Mouse (Mus musculus): ENCODE results near the gene Lmod3.

The Lmod3 gene

GRCm38 (mm10) chr6:97252711-97253221 is at the start of gene Lmod3:
Gene Lmod3, minus strand, starts transcription at chr6:97252759.
- DNase-seq, result no peak

- no peak for DNase-seq
Measured at GRCm38 (mm10) chr6:97302303-97302702, 49.7 kb upstream of the Lmod3 start.

- DNase-seq, result no peak
Measured at GRCm38 (mm10) chr6:97300659-97301058, 48.1 kb upstream of the Lmod3 start.

GRCm38 (mm10) chr6:97300180-97300579 is 47.6 kb upstream of the Lmod3 start:
- no peak for DNase-seq

GRCm38 (mm10) chr6:97297151-97297550 is 44.6 kb upstream of the Lmod3 start:
- DNase-seq, result no peak

- DNase-seq, result no peak
Measured at GRCm38 (mm10) chr6:97295866-97296527, 43.4 kb upstream of the Lmod3 start.

GRCm38 (mm10) chr6:97295416-97295815 is 42.9 kb upstream of the Lmod3 start:
- DNase-seq, result no peak

- no peak for DNase-seq
Measured at GRCm38 (mm10) chr6:97293667-97294569, 41.4 kb upstream of the Lmod3 start.

GRCm38 (mm10) chr6:97292894-97293293 is 40.3 kb upstream of the Lmod3 start:
- no peak for DNase-seq

- DNase-seq, result no peak
Measured at GRCm38 (mm10) chr6:97292096-97292495, 39.5 kb upstream of the Lmod3 start.

- DNase-seq, result no peak
Measured at GRCm38 (mm10) chr6:97291159-97291908, 38.8 kb upstream of the Lmod3 start.

GRCm38 (mm10) chr6:97290687-97291086 is 38.1 kb upstream of the Lmod3 start:
- no peak for DNase-seq

- DNase-seq, result no peak
Measured at GRCm38 (mm10) chr6:97289838-97290237, 37.3 kb upstream of the Lmod3 start.

- DNase-seq, result no peak
Measured at GRCm38 (mm10) chr6:97289316-97289820, 36.8 kb upstream of the Lmod3 start.

GRCm38 (mm10) chr6:97288047-97288855 is 35.7 kb upstream of the Lmod3 start:
- no peak for DNase-seq

GRCm38 (mm10) chr6:97286332-97286731 is 33.8 kb upstream of the Lmod3 start:
- no peak for DNase-seq

GRCm38 (mm10) chr6:97283676-97284075 is 31.1 kb upstream of the Lmod3 start:
- DNase-seq, result no peak

- no peak for DNase-seq
Measured at GRCm38 (mm10) chr6:97278878-97279277, 26.3 kb upstream of the Lmod3 start.

- DNase-seq, result peak; percentile 77
Measured at GRCm38 (mm10) chr6:97278014-97278787, 25.6 kb upstream of the Lmod3 start.

- no peak for DNase-seq
Measured at GRCm38 (mm10) chr6:97276890-97277497, 24.4 kb upstream of the Lmod3 start.

GRCm38 (mm10) chr6:97276366-97276765 is 23.8 kb upstream of the Lmod3 start:
- DNase-seq, result no peak
